ENCODE assay signal across 9 mouse cellular contexts in the genomic region with DNA sequence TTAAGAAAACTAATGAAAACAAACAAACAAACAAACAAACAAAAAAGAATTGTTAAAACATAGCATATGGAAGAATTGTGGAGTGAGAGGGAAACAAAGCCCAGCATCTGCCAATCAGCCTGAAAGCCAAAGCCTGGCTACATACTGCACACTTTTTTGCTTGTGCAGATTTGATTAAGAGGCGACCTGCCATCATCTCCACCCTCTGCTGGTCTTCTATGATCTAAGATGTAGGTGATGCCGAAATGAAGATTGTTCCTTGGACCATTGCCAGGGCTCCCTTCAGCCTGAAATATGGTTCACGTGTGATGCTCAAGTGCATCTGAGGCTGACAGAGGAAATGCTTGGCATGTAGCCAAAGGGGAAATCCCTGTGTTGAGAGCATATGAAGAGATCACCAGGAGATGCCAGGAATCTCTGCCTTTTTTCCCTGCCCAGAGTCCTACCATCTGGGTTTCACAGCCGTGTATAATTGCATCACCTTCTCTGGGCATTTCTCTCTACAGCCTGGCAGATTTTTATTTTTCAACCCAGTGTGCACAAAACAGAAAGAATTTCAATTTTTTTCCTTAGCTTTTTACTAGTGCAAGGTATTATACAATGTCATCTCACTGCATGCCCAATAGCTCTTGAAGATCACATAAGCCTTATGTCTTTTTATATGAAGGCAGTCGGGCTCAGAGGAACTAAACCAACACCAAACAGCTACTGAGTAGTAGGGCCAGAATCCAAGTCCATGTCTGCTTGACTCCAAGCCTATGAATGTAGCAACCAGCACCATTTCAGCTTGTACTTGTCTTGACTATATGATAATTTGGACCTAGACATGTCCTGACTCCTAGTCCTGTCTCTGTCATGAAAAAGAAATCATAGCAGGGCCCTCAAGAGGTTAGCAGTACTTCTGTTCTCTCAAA. TPM values are rescaled to one million over a fixed set of nuclear protein-coding genes. Genes with fewer than 3 reads are reported as not detected.
A peak's percentile ranks its signal among the peaks of the same experiment; 100 is the strongest.
DNase-seq lines count a peak whose midpoint lies in the region; ATAC-seq and TF ChIP-seq lines count a peak whose summit lies in the region.
"Had no signal": no experiment of that assay in that cellular context is flagged by ENCODE, and none has a peak within 500 bp of the region (broad histone marks: within the 10 kb centered on the region; RNA-seq: fewer than 3 reads in every experiment).

No protein-coding gene starts in this region.

- no peaks in the 10 kb centered on the region for H3K36me3 ChIP-seq in kidney, embryonic 15.5 days

- ATAC-seq in kidney, embryonic 15.5 days (replicated peaks; ENCODE audit: low FRiP score) = no peak

- TF ChIP-seq POLR2A in cerebellum, adult 2 months (IDR thresholded peaks at IDR 0.05; ENCODE audit: borderline replicate concordance, insufficient read depth, low read length) = no peak

- DNase-seq in adrenal gland, postnatal 14 days = peak; percentile 39
- DNase-seq in adrenal gland, adult 18-20 months (ENCODE audit: low spot score in 2 of 2) = no peak
- DNase-seq in kidney, postnatal 4 days = peak; percentile 18 to 36
- peak; percentile 44 to 79 for DNase-seq in cerebellum, adult 2 months
- DNase-seq in mesoderm, embryonic 11.5 days (ENCODE audit: low read depth, low spot score) = peak; percentile 64
- no peak for DNase-seq in ovary, postnatal 10 days (ENCODE audit: low spot score)
- no peak for DNase-seq in adrenal gland, postnatal 25 days

- H3K27me3 ChIP-seq in kidney, embryonic 15.5 days = peaks cover 4% of the 10 kb centered on the region; the same call in 1 of the 2 replicates
- no peaks in the 10 kb centered on the region for H3K27me3 ChIP-seq in cerebellum, adult 2 months (ENCODE audit: control insufficient read depth, insufficient read depth, low read length)

- no peak for TF ChIP-seq CTCF in cerebellum, adult 2 months (IDR thresholded peaks at IDR 0.05; ENCODE audit: borderline replicate concordance, insufficient read depth, low read depth, low read length)

- no peaks in the 10 kb centered on the region for H3K9me3 ChIP-seq in kidney, embryonic 15.5 days (replicated peaks)

- WGBS in kidney, embryonic 15.5 days = 58% methylated on average over 5 of the region's 5 CpGs
- 8% methylated on average over 5 of the region's 5 CpGs for WGBS in cerebellum, adult 2 months

- no peak overlapping the region for H3K4me3 ChIP-seq in kidney, embryonic 15.5 days (replicated peaks)
- no peak overlapping the region for H3K4me3 ChIP-seq in cerebellum, adult 2 months (replicated peaks; ENCODE audit: insufficient read depth, low read depth, low read length)

- H3K9ac ChIP-seq in kidney, embryonic 15.5 days = no peak overlapping the region

- peaks cover 14% of the 10 kb centered on the region for H3K4me1 ChIP-seq in kidney, embryonic 15.5 days
- peaks cover 2% of the 10 kb centered on the region for H3K4me1 ChIP-seq in cerebellum, adult 2 months (ENCODE audit: control insufficient read depth, insufficient read depth, low read length)

- H3K27ac ChIP-seq in kidney, embryonic 15.5 days = no peak overlapping the region
- H3K27ac ChIP-seq in cerebellum, adult 2 months (ENCODE audit: insufficient read depth, low read length) = no peak overlapping the region

- no peak overlapping the region for H3K4me2 ChIP-seq in kidney, embryonic 15.5 days

RNA-seq across cellular contexts. Expression of gene Il12b, which starts 2.0 kb away (rescaled TPM):
- total RNA-seq in adrenal gland, postnatal 14 days (2021) = not detected in 2 replicates
- total RNA-seq in adrenal gland, adult 18-20 months (2021) = not detected
- not detected in 2 replicates for polyA plus RNA-seq in kidney, embryonic 15.5 days (2015; fragmentation: Nextera tagmentation; extraction: Ambion mirVana)
- not detected in 2 replicates for polyA plus RNA-seq in cerebellum, adult 2 months (2012; rRNA removed)
- not detected in 2 replicates for total RNA-seq in adrenal gland, postnatal 25 days (2021)
- polyA plus RNA-seq: neural tube, embryonic 11.5 days had no signal

Comparison
In these comparisons a context has a peak if more than half of its experiments do, and no peak if none do; other contexts are left out.
1. DNase-seq: peak in adrenal gland, postnatal 14 days (single experiment), kidney, postnatal 4 days (2 of 2), cerebellum, adult 2 months (2 of 2) and mesoderm, embryonic 11.5 days (single experiment); none in adrenal gland, adult 18-20 months (0 of 2), ovary, postnatal 10 days (single experiment) and adrenal gland, postnatal 25 days (single experiment).